12 mouse cellular contexts compared by ENCODE assay signal in genomic region chr2:143696026-143696557, GRCm38 (mm10).
DNase-seq lines count a peak whose midpoint lies in the region; ATAC-seq lines count a peak whose summit lies in the region.
"Had no signal": no experiment of that assay in that cellular context is flagged by ENCODE, and none has a peak within 500 bp of the region (broad histone marks: within the 10 kb centered on the region; RNA-seq: fewer than 3 reads in every experiment).

No protein-coding gene starts in this region.

- H3K4me1 ChIP-seq in heart, embryonic 13.5 days, result peaks cover 13% of the 10 kb centered on the region
- no peaks in the 10 kb centered on the region for H3K4me1 ChIP-seq in midbrain, embryonic 12.5 days
- H3K4me1 ChIP-seq in stomach, embryonic 15.5 days, result no peaks in the 10 kb centered on the region; the same call in 1 of the 2 replicates
- H3K4me1 ChIP-seq: limb, embryonic 15.5 days had no signal

- WGBS in heart, embryonic 13.5 days, result 44% methylated on average over 14 of the region's 14 CpGs
- 61% methylated on average over 14 of the region's 14 CpGs for WGBS in midbrain, embryonic 12.5 days
- 41% methylated on average over 14 of the region's 14 CpGs for WGBS in stomach, embryonic 15.5 days

- H3K4me3 ChIP-seq in heart, embryonic 13.5 days, result peak overlapping the region; percentile 14; the same call in 1 of the 2 replicates
- H3K4me3 ChIP-seq in midbrain, embryonic 12.5 days, result no peak overlapping the region
- H3K4me3 ChIP-seq in stomach, embryonic 15.5 days (replicated peaks), result no peak overlapping the region
- H3K4me3 ChIP-seq: limb, embryonic 15.5 days had no signal

- no peak overlapping the region; the same call in 1 of the 2 replicates for H3K9ac ChIP-seq in heart, embryonic 13.5 days
- H3K9ac ChIP-seq in midbrain, embryonic 12.5 days (replicated peaks), result no peak overlapping the region
- H3K9ac ChIP-seq in stomach, embryonic 15.5 days, result no peak overlapping the region
- H3K9ac ChIP-seq: limb, embryonic 15.5 days had no signal

- peak overlapping the region; percentile 57 for H3K4me2 ChIP-seq in heart, embryonic 13.5 days
- H3K4me2 ChIP-seq in midbrain, embryonic 12.5 days (replicated peaks), result no peak overlapping the region
- H3K4me2 ChIP-seq in stomach, embryonic 15.5 days, result peak overlapping the region; percentile 28
- H3K4me2 ChIP-seq: limb, embryonic 15.5 days had no signal

- H3K36me3 ChIP-seq in heart, embryonic 13.5 days, result no peaks in the 10 kb centered on the region
- no peaks in the 10 kb centered on the region for H3K36me3 ChIP-seq in midbrain, embryonic 12.5 days
- H3K36me3 ChIP-seq in stomach, embryonic 15.5 days, result no peaks in the 10 kb centered on the region
- H3K36me3 ChIP-seq: limb, embryonic 15.5 days had no signal

- H3K27me3 ChIP-seq in heart, embryonic 13.5 days (replicated peaks), result no peaks in the 10 kb centered on the region
- no peaks in the 10 kb centered on the region for H3K27me3 ChIP-seq in midbrain, embryonic 12.5 days
- no peaks in the 10 kb centered on the region for H3K27me3 ChIP-seq in stomach, embryonic 15.5 days (replicated peaks)
- H3K27me3 ChIP-seq: limb, embryonic 15.5 days had no signal

- H3K27ac ChIP-seq in heart, embryonic 13.5 days (replicated peaks), result no peak overlapping the region
- peak overlapping the region; percentile 56 for H3K27ac ChIP-seq in midbrain, embryonic 12.5 days (replicated peaks)
- no peak overlapping the region for H3K27ac ChIP-seq in stomach, embryonic 15.5 days
- H3K27ac ChIP-seq: limb, embryonic 15.5 days had no signal

- DNase-seq in heart, adult 18-20 months, result no peak
- DNase-seq in right cerebral cortex, adult 18-20 months, result peak; percentile 54
- no peak for DNase-seq in right cerebral cortex, postnatal 4 days
- no peak for DNase-seq in lung, postnatal 36 days
- DNase-seq: cerebellum, adult 18-20 months; kidney, adult 18-20 months; thymus, postnatal 4 days had no signal

- no peak for ATAC-seq in heart, embryonic 13.5 days (ENCODE audit: extremely low read depth, insufficient number of reproducible peaks, low FRiP score, low TSS enrichment)
- peak; percentile 68 for ATAC-seq in midbrain, embryonic 12.5 days (ENCODE audit: low FRiP score, low read depth)
- ATAC-seq in stomach, embryonic 15.5 days (ENCODE audit: insufficient read depth, low FRiP score, low read depth), result no peak
- no peak for ATAC-seq in megakaryocyte-erythroid progenitor cell, adult 5-6 weeks (replicated peaks; ENCODE audit: low FRiP score, low TSS enrichment, poor library complexity, severe bottlenecking)

- H3K9me3 ChIP-seq in heart, embryonic 13.5 days, result 0 out of 2 replicates have a peak, but pooled peaks cover 9% of the 10 kb centered on the region
- H3K9me3 ChIP-seq in midbrain, embryonic 12.5 days, result peaks cover 9% of the 10 kb centered on the region; the same call in 1 of the 2 replicates
- H3K9me3 ChIP-seq in stomach, embryonic 15.5 days, result no peaks in the 10 kb centered on the region
- H3K9me3 ChIP-seq: limb, embryonic 15.5 days had no signal
